Mouse (Mus musculus) urinary bladder, postnatal 36 days (tissue): ENCODE measurements around the gene Gng8.

Experiments
- DNase-seq, 2 experiments: peaks; one replicate each; pipeline ENCODE4 v3.0.0; 2022; ENCODE audit warnings: low spot score in 2 of 2, mixed read lengths in 1 of 2

Gng8 gene

DNA sequence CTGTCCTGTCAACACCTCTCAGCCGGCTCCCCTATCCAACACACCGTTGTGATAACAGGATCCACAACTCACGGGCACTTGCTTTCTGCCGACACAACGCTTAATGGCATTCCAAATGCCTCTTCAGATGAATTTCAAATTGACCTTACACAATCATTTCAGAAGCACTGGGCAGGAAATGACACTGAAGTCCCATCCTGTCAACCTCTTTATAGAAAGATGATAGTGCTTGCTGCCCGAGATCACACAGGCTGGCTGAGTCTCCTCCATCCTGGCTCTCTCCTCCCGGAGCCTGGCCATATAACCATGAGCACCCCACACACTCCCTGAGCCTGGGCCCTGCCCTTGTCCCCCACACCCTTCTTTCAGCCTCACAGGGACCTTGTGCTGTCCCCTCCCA lies 16.3 kb downstream of the Gng8 start:
- no peak for DNase-seq

DNA sequence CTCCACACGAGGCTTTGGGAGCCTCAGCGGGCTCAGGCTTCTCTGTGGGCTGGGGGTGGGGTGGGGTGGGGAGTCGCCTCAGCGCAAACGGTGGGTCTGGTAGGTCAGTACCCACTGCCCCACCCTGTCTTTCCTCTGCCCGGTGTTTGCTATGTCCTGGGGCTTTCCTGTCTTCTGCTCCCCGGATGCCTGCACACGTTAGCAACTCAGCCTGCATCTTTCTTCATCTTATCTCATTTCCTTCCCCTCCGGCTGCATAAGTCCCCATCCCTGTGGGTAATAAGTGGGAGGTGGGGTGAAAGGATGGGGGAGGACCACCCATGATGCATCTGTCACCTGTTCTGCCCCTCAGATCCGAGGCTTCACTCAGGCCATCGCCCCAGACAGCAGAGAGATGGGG lies 16.8 kb downstream of the Gng8 start:
- DNase-seq: no peak

DNA sequence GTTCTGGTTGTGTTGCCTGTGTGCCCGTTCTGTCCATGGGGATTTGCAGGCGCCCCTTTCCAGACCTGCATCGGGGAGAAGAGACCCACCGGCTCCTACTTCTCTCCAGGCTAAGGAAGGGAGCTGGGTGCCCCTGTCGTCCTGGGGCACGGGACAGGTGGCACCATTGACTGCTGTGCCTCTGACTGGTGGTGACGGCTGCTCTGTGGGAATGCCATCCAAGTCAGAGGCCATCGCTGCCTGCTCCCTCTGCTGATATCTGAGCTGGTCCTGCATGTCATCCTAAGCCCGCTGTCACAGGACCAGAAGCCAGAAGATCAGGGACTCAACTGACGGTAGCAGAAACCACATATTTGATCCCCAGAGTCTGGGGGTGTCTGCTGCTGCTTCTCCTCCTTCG lies 17.3 kb downstream of the Gng8 start:
- DNase-seq: no peak

DNA sequence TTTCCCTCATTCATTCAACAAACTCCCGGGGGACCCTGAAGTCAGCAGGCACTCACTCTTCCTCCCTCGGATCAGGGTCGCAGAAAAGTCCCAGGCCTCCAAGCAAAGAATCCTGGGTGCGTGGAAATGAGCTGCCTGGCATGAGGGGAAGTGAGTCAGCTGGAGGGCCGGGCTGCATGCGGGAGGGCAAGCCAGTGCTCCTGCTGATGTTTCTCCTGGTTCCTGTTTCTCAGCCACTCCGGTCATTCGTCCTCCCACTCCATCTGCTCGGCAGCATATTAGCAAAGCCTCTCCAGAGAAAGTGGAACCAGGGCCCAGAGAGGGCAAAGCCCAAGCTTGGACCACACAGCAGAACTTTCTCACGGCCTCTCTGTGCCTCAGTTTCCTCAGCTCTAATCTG lies 18.3 kb downstream of the Gng8 start:
- DNase-seq: no peak

DNA sequence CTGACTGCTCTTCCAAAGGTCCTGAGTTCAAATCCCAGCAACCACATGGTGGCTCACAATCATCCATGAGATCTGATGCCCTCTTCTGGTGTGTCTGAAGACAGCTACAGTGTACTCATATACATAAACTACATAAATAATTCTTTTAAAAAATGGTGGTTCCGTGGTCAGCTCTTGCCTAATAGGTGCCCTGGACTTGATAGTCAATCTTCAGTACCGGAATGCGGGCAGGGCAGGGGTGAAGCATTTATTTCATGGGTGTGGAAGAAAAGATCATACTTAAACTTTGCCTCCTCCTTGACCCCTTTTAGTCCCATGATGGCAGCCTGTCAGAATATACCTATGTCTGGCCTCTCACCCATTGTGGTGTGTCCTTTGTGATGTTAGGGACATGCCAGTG lies 20.3 kb downstream of the Gng8 start:
- no peak for DNase-seq

DNA sequence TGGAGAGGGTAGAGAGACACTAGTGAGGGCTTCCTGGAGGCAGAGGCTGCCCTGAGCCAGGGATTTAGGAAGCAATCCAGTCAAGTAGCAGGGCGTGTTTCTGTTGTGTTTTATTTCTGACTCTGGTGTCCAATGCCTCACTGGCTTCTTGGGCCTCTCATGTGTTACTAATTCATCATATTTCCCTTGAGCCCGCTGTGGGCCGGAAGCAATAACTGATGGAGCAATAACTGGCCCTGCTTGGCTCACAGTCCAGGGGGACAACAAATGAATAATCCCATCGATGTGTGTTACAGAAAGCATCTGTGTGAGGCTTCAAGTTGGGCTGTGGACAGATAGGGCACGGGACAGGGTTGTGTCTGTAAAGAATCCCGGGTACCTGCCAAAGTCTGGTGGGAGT lies 20.8 kb downstream of the Gng8 start:
- DNase-seq: peak in 1 of 2 experiments; percentile 64

DNA sequence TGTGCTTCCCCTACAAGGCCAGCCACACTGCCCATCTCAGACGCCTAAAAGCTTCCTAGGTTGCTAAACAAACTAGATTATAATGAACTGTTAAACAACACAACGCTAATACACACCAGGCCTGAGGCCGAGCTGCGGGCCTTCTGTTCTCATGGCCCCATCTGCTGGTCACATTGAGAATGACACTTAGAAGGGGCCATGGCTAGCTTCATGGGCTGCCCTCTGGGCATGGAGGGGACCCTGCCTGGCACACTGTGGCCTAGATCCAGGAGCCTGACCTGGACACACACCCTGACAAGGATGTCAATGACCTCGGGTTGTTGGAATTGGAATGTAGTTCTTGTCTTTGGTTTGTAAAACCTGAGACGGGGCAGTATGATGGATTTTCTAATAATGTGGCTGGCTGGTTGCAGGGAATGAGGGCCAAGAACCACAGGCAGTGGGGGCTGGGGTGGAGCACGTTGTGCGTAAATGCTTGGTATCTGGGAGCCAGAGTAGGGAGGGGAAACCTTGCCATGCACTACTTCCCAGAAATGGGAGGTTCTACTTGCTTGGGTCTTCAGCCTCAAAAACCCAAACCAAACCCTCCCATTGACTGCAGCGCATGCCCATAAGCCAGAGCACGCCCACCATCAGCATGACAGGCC lies 22.3 kb downstream of the Gng8 start:
- peak; percentile 66 to 68 for DNase-seq

DNA sequence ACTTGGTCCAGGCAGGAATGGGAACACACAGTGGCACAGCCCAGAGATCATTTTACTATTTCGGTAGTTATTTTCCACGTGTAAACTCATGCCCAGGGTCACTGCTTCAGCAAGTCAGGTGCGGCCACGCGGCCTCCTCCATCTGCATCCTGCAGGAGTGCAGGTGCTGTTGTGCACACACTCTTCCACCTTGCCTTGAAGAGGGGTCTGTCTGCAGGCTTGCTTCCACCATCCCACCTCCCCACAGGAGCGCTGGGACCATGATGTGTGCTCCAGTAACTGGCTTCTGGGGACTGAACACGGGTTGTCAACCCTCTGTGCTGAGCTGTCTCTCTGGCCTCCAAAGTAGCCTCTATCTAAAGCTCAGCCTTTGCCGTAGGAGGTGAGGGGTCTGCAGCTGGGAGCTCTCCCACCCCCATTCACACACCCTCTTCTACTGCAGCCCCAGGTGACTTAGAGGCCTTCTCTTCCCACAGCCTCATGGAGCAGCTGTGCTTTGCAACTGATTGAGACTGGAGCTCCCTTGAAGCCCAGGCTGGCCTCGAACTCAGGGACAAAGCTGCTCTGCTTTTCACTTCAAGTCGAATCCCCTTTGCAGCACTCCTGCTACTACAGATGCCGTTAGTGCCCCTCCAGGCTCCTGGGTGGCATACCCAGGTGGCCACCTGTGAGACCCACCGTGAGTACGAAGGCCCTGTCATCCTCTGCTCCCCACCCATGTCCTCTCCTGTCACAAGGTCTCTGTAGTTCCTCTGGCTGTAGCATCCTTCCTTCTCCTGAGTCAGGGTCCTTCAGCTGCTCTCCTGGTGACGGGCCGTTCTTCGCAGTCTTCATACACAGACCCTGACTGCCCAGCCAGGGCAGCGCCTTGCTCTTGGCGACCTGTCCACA lies 23.1 kb downstream of the Gng8 start:
- no peak for DNase-seq

DNA sequence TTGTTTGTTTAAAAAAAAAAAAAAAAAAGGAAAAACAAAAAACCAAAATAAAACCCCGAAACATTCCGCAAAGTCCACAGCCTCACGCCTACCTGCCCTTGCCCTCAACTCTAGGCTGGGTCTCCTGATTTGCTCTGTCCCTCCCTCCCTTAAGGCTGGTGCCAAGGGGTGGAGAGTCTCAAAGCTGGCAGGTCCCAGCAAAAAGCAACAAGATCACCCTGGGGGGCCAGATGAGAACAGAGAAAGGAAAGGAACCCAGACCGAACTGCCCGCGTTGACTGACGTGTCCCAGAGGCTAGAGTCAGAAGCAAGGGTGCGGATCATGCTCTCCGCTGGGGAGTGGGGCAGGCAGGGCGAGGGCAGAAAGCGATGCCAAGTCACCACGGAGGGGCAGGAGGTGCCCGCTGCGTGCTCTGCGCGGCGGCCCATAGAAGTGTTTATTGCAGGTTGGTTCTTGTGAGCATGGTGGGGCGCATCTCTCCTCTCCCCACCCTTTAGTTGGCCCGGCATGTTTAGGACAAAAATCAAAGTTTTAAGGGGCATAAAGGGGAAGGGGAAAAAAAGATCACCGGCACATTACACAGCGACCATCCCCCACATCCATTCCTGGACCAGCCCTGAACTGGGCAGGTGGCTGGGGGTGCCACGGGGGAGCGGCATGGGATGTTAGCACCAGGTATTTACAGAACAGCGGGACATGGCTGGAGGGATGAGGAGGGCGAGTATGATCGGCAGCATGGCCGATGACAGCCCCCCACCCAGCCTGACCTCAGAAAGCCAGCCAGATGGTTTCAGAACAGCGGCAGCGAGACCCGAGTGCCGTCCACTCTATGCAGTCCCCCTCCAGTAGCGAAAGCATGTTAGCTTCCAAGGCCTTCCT lies 24.1 kb downstream of the Gng8 start:
- DNase-seq: no peak

DNA sequence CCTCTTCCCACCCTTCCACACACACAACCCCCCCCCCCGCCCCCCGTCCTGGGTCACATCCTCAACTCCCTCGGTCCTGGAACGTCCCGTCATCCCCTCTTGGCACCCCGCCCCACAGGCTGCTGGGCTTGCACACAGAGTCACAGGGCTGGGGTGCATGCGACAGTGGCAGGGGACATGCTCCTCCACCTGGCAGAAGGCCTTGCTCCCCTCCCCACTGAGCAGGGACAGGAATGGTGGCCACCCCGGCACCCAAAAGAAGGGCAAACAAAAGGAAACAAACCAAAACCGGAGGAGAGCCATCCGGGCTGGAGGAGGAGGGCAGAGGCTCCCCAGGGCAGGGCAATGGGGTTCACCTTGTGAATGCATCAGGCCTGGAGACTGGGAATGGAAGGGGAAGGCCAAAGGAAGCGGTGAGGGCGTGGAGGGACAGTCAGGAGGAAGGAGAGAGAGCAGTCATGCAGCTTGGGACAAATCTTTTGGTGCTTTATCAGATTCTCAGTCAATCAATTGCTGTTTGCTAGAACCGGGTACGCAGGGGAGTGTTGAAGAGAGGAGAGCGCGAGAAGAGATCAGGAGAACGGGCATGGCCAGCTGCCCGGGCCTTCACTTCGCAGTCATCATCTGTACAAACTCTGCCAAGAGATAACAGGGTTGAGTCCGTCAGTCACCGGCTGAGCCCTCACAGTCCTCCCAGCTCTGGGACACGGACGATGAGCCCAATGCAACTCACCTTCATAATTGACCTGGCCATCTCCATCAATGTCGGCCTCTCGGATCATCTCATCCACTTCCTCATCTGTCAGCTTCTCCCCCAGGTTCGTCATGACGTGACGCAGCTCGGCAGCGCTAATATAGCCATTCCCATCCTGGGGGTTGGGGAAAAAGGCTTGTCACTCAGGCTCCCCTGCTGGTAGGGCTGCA lies 25.0 kb downstream of the Gng8 start:
- DNase-seq: no peak

DNA sequence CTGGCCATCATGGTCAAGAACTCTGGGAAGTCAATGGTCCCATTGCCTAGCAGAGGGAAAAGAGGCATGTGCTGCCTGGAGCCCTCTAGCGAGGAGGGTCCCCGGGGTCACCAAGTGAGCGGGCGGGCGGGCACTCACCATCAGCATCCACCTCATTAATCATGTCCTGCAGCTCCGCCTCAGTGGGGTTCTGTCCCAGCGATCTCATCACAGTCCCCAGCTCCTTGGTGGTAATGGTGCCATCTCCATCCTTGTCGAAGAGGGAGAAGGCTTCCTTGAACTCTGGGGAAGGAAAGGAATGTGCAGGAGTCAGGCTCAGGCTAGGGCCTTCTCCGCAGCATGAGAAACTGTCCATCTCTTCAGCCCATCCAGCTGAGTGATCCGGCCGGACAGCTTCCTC lies 25.9 kb downstream of the Gng8 start:
- DNase-seq: no peak

DNA sequence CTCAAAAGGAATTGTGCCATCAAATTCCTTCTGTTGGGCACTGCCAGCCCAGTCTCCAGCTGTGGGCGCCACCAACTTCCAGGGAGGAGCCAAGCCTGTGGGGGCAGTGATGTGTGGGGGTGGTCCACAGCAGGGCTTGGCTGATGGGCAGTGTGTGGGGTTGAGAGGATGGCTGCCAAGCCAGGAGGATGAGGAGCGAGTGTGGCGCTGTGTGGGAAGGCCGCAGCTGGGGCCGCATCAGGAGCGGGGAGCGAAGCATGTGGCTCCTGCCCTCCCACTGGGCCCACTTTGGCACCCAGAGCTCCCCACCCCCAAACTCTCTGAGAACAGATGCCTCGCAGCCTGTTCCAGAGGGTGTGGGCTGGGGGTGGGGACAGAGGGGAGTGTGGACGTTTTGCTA lies 26.4 kb downstream of the Gng8 start:
- DNase-seq: no peak

DNA sequence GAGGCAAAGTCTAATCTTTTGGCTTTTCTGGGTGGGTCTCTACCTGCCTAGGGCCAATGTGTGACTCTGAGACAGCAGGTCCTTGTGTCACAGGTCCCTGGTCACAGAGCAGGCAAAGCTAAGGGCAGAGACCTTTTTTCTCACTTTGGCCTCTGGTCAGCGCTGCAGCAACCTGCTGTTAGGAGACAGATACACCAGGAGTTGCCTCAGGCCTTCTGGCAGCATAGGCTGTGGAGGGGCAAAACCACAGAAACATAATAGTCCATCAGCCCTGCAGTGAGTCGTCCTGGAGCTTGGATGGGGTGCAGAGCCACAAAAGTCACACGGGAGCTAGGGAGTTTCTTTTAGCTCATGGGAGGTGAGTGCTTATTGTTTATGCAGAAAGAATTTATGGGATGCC lies 27.1 kb downstream of the Gng8 start:
- DNase-seq: no peak

DNA sequence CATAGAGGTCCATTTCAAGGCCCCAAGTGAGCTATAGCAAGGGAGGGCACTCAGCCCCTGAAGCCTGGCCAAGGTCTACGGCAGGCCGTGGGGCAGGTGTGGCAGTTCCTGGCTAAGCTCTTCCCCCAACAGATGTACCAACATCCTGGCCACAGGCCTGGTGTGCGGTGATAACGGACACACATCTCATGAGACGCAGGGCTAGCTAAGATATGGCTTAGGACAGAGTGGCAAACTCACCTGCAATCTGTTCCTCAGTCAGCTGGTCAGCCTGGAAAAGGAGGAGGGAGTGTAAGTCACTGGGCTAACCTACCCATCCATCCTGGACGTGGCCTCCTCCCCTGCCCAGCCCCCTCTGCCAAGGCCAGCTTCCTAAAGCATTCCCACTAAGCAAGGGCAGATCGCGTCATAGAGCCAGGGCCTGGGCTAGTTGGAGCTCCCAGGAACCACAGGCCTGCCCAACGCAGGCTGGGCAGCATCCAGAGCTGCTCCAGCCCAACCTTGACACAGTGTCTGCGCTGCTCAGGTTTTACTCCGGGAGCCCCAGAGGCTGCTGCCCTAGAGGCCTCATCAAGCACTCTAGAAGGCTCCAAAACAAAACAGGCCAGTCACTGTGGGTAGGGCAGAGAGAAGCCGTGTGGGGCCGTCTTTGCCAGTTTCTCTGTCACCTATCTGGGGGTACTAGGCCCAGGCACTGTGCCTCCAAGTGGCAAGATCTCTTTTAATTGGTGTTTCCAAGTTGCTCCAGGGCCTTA lies 28.0 kb downstream of the Gng8 start:
- no peak for DNase-seq

DNA sequence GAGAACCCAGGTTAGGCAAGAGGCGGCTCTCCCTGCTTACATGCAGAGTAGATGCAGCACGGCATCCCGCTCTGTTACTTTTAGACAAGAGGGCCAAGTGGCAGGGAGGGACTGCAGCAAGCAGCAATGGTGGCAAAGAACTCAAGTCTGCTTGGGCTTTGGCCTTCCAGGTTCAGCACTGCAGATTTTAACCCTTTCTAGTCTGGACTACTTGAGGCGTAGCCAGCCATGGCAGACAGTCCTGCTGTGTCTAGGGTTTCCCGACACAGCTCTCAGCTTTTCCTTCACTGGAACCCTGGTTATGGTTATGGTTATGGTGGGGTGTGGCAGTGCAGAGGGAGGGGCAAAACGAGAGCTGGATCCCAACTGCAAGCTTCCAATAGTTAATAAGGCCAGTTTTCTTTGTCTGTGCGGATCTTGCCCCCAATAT lies 28.6 kb downstream of the Gng8 start:
- no peak for DNase-seq

DNA sequence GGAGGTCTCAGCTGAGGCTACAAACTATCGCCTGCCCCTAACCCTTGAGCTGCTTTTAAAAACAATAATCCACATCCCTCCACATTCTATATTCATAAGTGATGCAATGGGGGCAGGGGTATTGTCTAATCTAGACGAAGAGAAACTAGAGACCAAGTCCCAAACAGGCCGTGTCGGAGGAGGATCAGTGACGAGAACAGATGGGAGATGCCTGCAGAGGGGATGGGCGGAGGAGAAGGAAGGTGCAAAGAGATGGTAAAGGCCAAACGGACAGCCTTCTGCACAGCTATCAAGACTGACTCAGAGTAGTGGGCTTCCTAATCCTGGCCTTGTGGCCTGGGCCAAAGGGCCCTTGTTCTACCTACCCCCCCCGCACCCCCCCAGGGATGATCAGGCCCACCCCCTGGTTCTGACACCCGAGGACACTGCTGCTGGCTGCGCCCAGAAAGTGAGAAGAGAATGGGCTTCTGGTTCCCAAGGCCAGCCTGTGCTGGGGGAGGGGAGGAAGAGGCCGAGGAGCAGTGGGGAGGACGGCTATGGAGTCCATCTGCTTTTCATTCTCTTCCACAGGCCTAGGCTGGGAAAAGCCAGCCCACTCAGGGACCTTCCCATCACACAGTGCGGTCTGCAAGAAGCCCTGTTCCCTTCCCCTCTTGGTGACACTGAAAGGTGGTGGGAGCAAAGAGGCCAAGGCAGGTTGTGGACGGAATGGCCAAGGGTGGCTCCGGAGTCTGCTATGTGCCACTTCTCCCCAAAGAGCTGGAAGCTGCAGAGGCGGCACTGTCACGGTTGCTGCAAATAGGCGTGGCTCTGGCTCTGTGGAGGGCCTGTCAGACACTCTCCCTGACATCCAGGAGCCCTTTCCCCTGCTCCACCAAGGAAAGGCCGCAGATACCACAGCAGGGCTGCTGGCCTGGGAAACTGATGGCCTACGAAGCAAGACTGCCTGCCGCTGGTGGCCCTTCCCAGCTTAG lies 29.5 kb downstream of the Gng8 start:
- no peak for DNase-seq

DNA sequence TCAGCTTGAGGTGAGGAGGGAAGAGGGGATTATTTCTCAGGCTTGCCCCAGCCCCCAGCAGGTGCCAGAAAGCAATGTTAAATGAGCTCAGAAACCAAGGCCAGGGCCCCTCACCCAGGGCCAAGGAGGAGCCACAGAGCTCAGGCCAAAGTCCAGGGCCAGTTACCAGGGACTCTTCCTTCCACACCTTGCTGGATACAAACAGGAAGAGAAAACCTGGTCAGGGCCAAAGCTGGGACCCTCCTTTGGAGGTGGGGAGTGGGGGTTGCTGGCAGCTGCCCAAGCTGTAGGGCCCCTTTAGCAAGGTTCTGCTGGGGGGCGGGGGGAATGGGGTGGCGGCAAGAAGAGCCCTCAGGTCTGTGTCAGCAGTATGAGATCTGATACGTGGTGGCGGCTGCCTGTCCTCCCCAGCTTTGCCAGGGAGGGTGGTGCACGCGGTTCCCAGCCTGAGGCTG lies 30.3 kb downstream of the Gng8 start:
- no peak for DNase-seq

DNA sequence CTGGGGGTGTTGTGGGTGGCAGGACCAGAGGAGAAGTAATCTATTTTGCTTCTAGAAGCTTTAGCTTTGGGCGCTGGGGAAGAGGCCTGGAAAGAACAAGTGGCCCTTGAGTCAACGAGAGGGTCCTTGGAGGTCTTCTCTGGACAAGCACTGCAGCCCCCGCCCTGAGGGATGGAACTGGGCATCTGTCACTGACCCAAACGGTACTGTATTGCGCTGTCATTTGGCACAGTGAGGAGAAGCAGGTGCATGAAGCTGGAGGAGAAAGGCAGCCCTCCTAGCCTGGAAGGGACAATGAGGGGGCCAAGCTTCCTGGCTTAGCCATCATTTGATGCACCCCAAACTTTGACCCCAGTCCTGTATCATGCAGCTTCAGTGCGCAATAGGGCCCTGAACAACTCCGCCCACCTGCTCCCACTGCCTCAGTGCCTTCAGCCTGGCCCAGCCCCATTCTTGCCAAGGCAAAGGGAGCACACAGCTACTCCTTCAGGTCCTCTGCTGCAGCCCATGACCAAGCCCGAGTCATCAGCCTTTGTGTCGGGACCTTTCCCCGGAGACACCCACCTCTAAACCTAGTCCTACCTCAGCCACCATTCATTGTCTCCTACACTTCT lies 30.9 kb downstream of the Gng8 start:
- DNase-seq: no peak
